Mouse (Mus musculus) brain, embryonic 14.5 days (tissue): ENCODE results near the gene Pomp. TPM values are rescaled to one million over a fixed set of nuclear protein-coding genes. Genes with fewer than 3 reads are reported as not detected.

Source experiments
- DNase-seq: peaks from one replicate; pipeline ENCODE4 v3.0.0-alpha.2; 2011; ENCODE audit warnings: low read depth
- CTCF ChIP-seq: fragments of 200-500 bp; IDR thresholded peaks from 2 replicates; pipeline ENCODE4 v1.5.1; 2012; ENCODE audit warnings: inconsistent platforms, mild to moderate bottlenecking, moderate library complexity, borderline replicate concordance; ENCODE audit not compliant: insufficient read depth, insufficient read length; ENCODE audit errors: extremely low read depth
- POLR2A ChIP-seq: fragments of 200-500 bp; IDR thresholded peaks from 2 replicates; pipeline ENCODE4 v1.6.1; 2012; ENCODE audit warnings: mild to moderate bottlenecking, inconsistent platforms, borderline replicate concordance; ENCODE audit not compliant: poor library complexity, insufficient read depth, insufficient read length, severe bottlenecking; ENCODE audit errors: extremely low read depth
- polyA plus RNA-seq: library from polyadenylated mRNA; depleted of rRNA; stranded (reverse); fragments of >200 nt; gene quantifications from 2 replicates; pipeline ENCODE4 v1.2.3, GENCODE M21; 2012

Gene Pomp
- polyA plus RNA-seq, 1 experiment: 227 TPM

- DNase-seq: no peak
- no peak for TF ChIP-seq POLR2A
- TF ChIP-seq CTCF: peak; percentile 13; the same call in 1 of the 2 replicates
Measured at GRCm38 (mm10) chr5:147868674-147869073, 8.4 kb downstream of the Pomp start.

GRCm38 (mm10) chr5:147869568-147869967 lies 9.3 kb downstream of the Pomp start:
- TF ChIP-seq CTCF: no peak
- TF ChIP-seq POLR2A: no peak
- DNase-seq: no peak

- no peak for TF ChIP-seq CTCF
- no peak for TF ChIP-seq POLR2A
- DNase-seq: no peak
Measured at GRCm38 (mm10) chr5:147870296-147870695, 10.0 kb downstream of the Pomp start.

GRCm38 (mm10) chr5:147871091-147871820 lies 11.0 kb downstream of the Pomp start:
- DNase-seq: no peak
- TF ChIP-seq POLR2A (no peak), CTCF (no peak)

GRCm38 (mm10) chr5:147874491-147875065 lies 14.3 kb downstream of the Pomp start:
- DNase-seq: no peak
- TF ChIP-seq CTCF (no peak), POLR2A (no peak)

GRCm38 (mm10) chr5:147875210-147875609 lies 14.9 kb downstream of the Pomp start:
- no peak for DNase-seq
- TF ChIP-seq CTCF (no peak), POLR2A (no peak)

GRCm38 (mm10) chr5:147877520-147877919 lies 17.3 kb downstream of the Pomp start:
- no peak for TF ChIP-seq POLR2A
- TF ChIP-seq CTCF: peak; percentile 43; the same call in 1 of the 2 replicates
- DNase-seq: no peak

- TF ChIP-seq POLR2A (no peak), CTCF (no peak)
- DNase-seq: no peak
Measured at GRCm38 (mm10) chr5:147879971-147880682, 19.9 kb downstream of the Pomp start.

- no peak for DNase-seq
- TF ChIP-seq CTCF (no peak), POLR2A (no peak)
Measured at GRCm38 (mm10) chr5:147883581-147883980, 23.3 kb downstream of the Pomp start.

GRCm38 (mm10) chr5:147888313-147889297 lies 28.3 kb downstream of the Pomp start:
- TF ChIP-seq POLR2A: no peak
- no peak for TF ChIP-seq CTCF
- no peak for DNase-seq
